Comparison of ENCODE assay signal across 12 mouse cellular contexts in the genomic region with DNA sequence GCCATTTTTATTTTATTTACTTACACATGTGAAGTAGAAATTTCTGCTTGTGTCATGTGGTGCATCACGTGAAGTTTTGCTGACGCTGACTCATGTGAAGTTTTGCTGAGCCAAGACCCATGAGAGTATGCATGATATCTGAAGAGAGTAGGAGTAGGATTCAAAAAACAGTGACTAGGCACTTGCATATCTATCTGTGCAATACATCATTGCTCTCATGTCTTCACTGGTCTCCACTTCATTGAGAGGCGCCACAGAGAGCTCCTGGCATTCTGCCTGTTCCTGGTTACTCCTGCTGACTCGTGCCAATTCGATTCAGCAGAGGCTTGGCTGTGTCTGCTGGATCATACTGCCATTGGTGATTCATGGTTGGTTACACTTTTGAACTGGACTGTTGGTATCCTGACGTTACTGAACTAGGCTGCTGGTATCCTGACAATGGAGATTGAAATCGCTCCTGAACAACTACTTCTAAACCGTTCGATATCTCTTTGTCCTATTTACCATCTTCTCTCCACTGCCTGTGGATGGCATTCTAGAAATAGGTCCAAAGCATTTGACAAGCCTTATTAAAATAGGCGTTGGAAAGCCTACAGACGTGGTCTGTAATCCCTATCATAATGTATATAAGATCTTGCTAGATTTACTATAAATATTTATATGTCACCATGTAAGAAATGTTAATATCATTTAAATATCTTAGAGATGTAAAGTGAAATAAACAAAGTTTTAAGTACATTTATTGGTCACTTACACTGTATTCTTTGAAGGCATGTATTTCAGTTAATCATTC.
DNase-seq lines count a peak whose midpoint lies in the region; ATAC-seq and TF ChIP-seq lines count a peak whose summit lies in the region.
"Had no signal": no experiment of that assay in that cellular context is flagged by ENCODE, and none has a peak within 500 bp of the region (broad histone marks: within the 10 kb centered on the region; RNA-seq: fewer than 3 reads in every experiment).

No protein-coding gene starts in this region.

- no peak overlapping the region for H3K4me3 ChIP-seq in forebrain, postnatal 0 days (ENCODE audit: low read depth, low read length)
- H3K4me3 ChIP-seq in forebrain, embryonic 10.5 days = no peak overlapping the region
- H3K4me3 ChIP-seq in lung, embryonic 15.5 days = no peak overlapping the region
- H3K4me3 ChIP-seq in lung, adult 2 months (replicated peaks; ENCODE audit: extremely low read depth, low read depth, low read length) = no peak overlapping the region
- H3K4me3 ChIP-seq: embryonic facial prominence, embryonic 12.5 days; heart, embryonic 10.5 days; megakaryocyte, embryonic 14.5 days had no signal

- peak; percentile 29 for DNase-seq in forebrain, postnatal 0 days
- DNase-seq in forebrain, embryonic 10.5 days (ENCODE audit: extremely low spot score, low spot score) = no peak
- no peak for DNase-seq in lung, adult 2 months
- peak; percentile 48 for DNase-seq in brain, adult 2 months (ENCODE audit: low read depth, low spot score)
- DNase-seq in cerebellum, postnatal 25 days = peak; percentile 55 to 74
- DNase-seq in testis, postnatal 10 days (ENCODE audit: low spot score) = no peak
- no peak for DNase-seq in ovary, postnatal 14 days (ENCODE audit: low spot score)

- TF ChIP-seq CTCF in forebrain, postnatal 0 days (IDR thresholded peaks at IDR 0.05; ENCODE audit: low read depth) = no peak
- TF ChIP-seq CTCF in lung, adult 2 months (IDR thresholded peaks at IDR 0.05; ENCODE audit: insufficient read depth, low read length) = no peak

- no peaks in the 10 kb centered on the region for H3K36me3 ChIP-seq in forebrain, postnatal 0 days (ENCODE audit: insufficient read depth)
- no peaks in the 10 kb centered on the region for H3K36me3 ChIP-seq in forebrain, embryonic 10.5 days (replicated peaks)
- H3K36me3 ChIP-seq in lung, embryonic 15.5 days = no peaks in the 10 kb centered on the region
- H3K36me3 ChIP-seq: embryonic facial prominence, embryonic 12.5 days; heart, embryonic 10.5 days had no signal

- WGBS in forebrain, postnatal 0 days = 61% methylated on average over 11 of the region's 11 CpGs
- 91% methylated on average over 11 of the region's 11 CpGs for WGBS in forebrain, embryonic 10.5 days
- 44% methylated on average over 11 of the region's 11 CpGs for WGBS in lung, embryonic 15.5 days
- 60% methylated on average over 11 of the region's 11 CpGs for WGBS in lung, adult 2 months

- H3K27ac ChIP-seq in forebrain, postnatal 0 days (ENCODE audit: low read depth, low read length) = no peak overlapping the region
- no peak overlapping the region for H3K27ac ChIP-seq in forebrain, embryonic 10.5 days
- no peak overlapping the region for H3K27ac ChIP-seq in lung, embryonic 15.5 days
- H3K27ac ChIP-seq: embryonic facial prominence, embryonic 12.5 days; heart, embryonic 10.5 days; liver, embryonic 14.5 days had no signal

- H3K9ac ChIP-seq in forebrain, postnatal 0 days = no peak overlapping the region
- H3K9ac ChIP-seq in lung, embryonic 15.5 days = no peak overlapping the region
- H3K9ac ChIP-seq: embryonic facial prominence, embryonic 12.5 days; liver, embryonic 14.5 days had no signal

- no peak for ATAC-seq in forebrain, postnatal 0 days
- peak; percentile 72; the same call in 1 of the 2 replicates for ATAC-seq in lung, embryonic 15.5 days (ENCODE audit: borderline replicate concordance, extremely low read depth, low FRiP score, low TSS enrichment)

- H3K4me1 ChIP-seq in forebrain, postnatal 0 days (ENCODE audit: insufficient read depth) = no peaks in the 10 kb centered on the region
- H3K4me1 ChIP-seq in forebrain, embryonic 10.5 days = no peaks in the 10 kb centered on the region
- no peaks in the 10 kb centered on the region for H3K4me1 ChIP-seq in lung, embryonic 15.5 days
- no peaks in the 10 kb centered on the region for H3K4me1 ChIP-seq in lung, adult 2 months (ENCODE audit: control insufficient read depth, insufficient read depth, low read length)
- H3K4me1 ChIP-seq: embryonic facial prominence, embryonic 12.5 days; heart, embryonic 10.5 days; megakaryocyte, embryonic 14.5 days had no signal

- no peak for TF ChIP-seq POLR2A in lung, adult 2 months (IDR thresholded peaks at IDR 0.05; ENCODE audit: borderline replicate concordance, extremely low read depth, low read depth, low read length)

- H3K4me2 ChIP-seq in forebrain, postnatal 0 days (ENCODE audit: low read depth) = no peak overlapping the region
- no peak overlapping the region for H3K4me2 ChIP-seq in lung, embryonic 15.5 days
- H3K4me2 ChIP-seq: embryonic facial prominence, embryonic 12.5 days had no signal

- H3K9me3 ChIP-seq in forebrain, postnatal 0 days (ENCODE audit: low read length) = no peaks in the 10 kb centered on the region
- H3K9me3 ChIP-seq in forebrain, embryonic 10.5 days = no peaks in the 10 kb centered on the region
- no peaks in the 10 kb centered on the region for H3K9me3 ChIP-seq in lung, embryonic 15.5 days
- H3K9me3 ChIP-seq: embryonic facial prominence, embryonic 12.5 days; heart, embryonic 10.5 days; megakaryocyte, embryonic 14.5 days had no signal

- no peaks in the 10 kb centered on the region for H3K27me3 ChIP-seq in forebrain, postnatal 0 days (ENCODE audit: insufficient read depth, low read length)
- no peaks in the 10 kb centered on the region for H3K27me3 ChIP-seq in forebrain, embryonic 10.5 days (ENCODE audit: poor library complexity, severe bottlenecking)
- H3K27me3 ChIP-seq in lung, embryonic 15.5 days = no peaks in the 10 kb centered on the region
- H3K27me3 ChIP-seq: embryonic facial prominence, embryonic 12.5 days; megakaryocyte, embryonic 14.5 days had no signal

Comparison
In these comparisons a context has a peak if more than half of its experiments do, and no peak if none do; other contexts are left out.
1. DNase-seq: peak in forebrain, postnatal 0 days (single experiment), brain, adult 2 months (single experiment) and cerebellum, postnatal 25 days (2 of 2); none in forebrain, embryonic 10.5 days (single experiment), lung, adult 2 months (single experiment), testis, postnatal 10 days (single experiment) and ovary, postnatal 14 days (single experiment).